Mouse (Mus musculus) forebrain, embryonic 12.5 days (tissue): ENCODE data around the gene Nckap5l. TPM values are rescaled to one million over a fixed set of nuclear protein-coding genes. Genes with fewer than 3 reads are reported as not detected.

Source experiments
- ATAC-seq: fragments of 200-750 bp; cut with Nextera tagmentation; 2 replicates; pipeline ENCODE4 v1.8.0; 2017; ENCODE audit warnings: moderate TSS enrichment; ENCODE audit not compliant: low FRiP score
- H3K27ac ChIP-seq: fragments of 300-500 bp; sonication (generic); 2 replicates; pipeline ENCODE4 v1.5.1; 2016; ENCODE audit warnings: mild to moderate bottlenecking
- H3K27me3 ChIP-seq: fragments of 300-500 bp; sonication (generic); 2 replicates; pipeline ENCODE4 v1.6.1; 2016; ENCODE audit warnings: mild to moderate bottlenecking
- H3K36me3 ChIP-seq: fragments of 300-500 bp; sonication (generic); replicated peaks from 2 replicates; pipeline ENCODE4 v1.6.1; 2016; ENCODE audit warnings: mild to moderate bottlenecking
- H3K4me1 ChIP-seq: fragments of 300-500 bp; sonication (generic); 2 replicates; pipeline ENCODE4 v1.6.1; 2016
- H3K4me2 ChIP-seq: fragments of 300-500 bp; sonication (generic); 2 replicates; pipeline ENCODE4 v1.6.1; 2016; ENCODE audit warnings: mild to moderate bottlenecking, moderate library complexity
- H3K4me3 ChIP-seq: fragments of 300-500 bp; sonication (generic); replicated peaks from 2 replicates; pipeline ENCODE4 v1.5.1; 2016; ENCODE audit warnings: mild to moderate bottlenecking
- H3K9ac ChIP-seq: fragments of 300-500 bp; sonication (generic); 2 replicates; pipeline ENCODE4 v1.6.1; 2016; ENCODE audit warnings: mild to moderate bottlenecking
- H3K9me3 ChIP-seq: fragments of 300-500 bp; sonication (generic); 2 replicates; pipeline ENCODE4 v1.6.1; 2016
- WGBS: fragments of 180-500 bp; shearing (Covaris S2); methylation state at CpG from one replicate; pipeline ENCODE4 v1.1.7; 2016; 5-methylcytosine and 5-hydroxymethylcytosine counted together
- polyA plus RNA-seq: library from polyadenylated mRNA; unstranded; fragments of >200 nt; fragmentation: Nextera tagmentation; extraction: Ambion mirVana; gene quantifications from 2 replicates; pipeline ENCODE4 v1.2.1, GENCODE M21; 2016

Nckap5l gene
- polyA plus RNA-seq, 1 experiment from 2014 or later: 11.8 TPM

GRCm38 (mm10) chr15:99382893-99383292 lies 74.7 kb downstream of the Nckap5l start:
- Histone ChIP-seq H3K36me3 (no peaks in the 10 kb centered on the region), H3K9me3 (0 out of 2 replicates have a peak, but pooled peaks cover 3% of the 10 kb centered on the region), H3K27me3 (no peaks in the 10 kb centered on the region), H3K4me3 (no peak overlapping the region), H3K4me2 (no peak overlapping the region), H3K27ac (no peak overlapping the region), H3K4me1 (no peaks in the 10 kb centered on the region), H3K9ac (no peak overlapping the region)
- no peak for ATAC-seq

GRCm38 (mm10) chr15:99376240-99376639 lies 81.3 kb downstream of the Nckap5l start:
- H3K9ac ChIP-seq: no peak overlapping the region
- 0 out of 2 replicates have a peak, but pooled peaks cover 3% of the 10 kb centered on the region for H3K9me3 ChIP-seq
- no peak overlapping the region for H3K4me3 ChIP-seq
- 92% methylated on average over 5 of the region's 5 CpGs for WGBS
- no peaks in the 10 kb centered on the region for H3K36me3 ChIP-seq
- H3K27ac ChIP-seq: no peak overlapping the region
- no peak for ATAC-seq
- no peak overlapping the region for H3K4me2 ChIP-seq
- H3K27me3 ChIP-seq: peaks cover 4% of the 10 kb centered on the region
- H3K4me1 ChIP-seq: no peaks in the 10 kb centered on the region

DNA sequence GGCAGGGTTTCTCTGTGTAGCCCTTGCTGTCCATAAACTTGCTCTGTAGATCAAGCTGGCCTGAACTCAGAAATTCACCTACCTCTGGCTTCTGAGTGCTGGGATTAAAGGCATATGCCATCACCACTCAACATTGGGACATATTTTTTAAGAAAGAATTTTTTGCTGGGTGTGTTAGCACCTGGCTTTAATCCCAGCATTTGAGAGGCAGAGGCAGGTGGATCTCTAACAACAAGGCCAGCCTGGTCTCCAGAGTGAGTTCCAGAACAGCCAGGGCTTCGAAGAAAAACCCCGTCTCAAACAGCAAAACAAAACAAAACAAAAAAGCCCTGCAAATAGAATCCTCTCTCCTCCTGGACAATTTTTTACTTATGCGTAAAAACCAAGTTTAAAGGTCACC lies 82.0 kb downstream of the Nckap5l start:
- no peak overlapping the region for H3K9ac ChIP-seq
- no peak overlapping the region for H3K4me2 ChIP-seq
- no peak overlapping the region for H3K4me3 ChIP-seq
- WGBS: 92% methylated on average over 3 of the region's 3 CpGs
- 0 out of 2 replicates have a peak, but pooled peaks cover 3% of the 10 kb centered on the region for H3K9me3 ChIP-seq
- H3K36me3 ChIP-seq: no peaks in the 10 kb centered on the region
- no peaks in the 10 kb centered on the region for H3K4me1 ChIP-seq
- no peak for ATAC-seq
- no peak overlapping the region for H3K27ac ChIP-seq
- H3K27me3 ChIP-seq: peaks cover 5% of the 10 kb centered on the region

GRCm38 (mm10) chr15:99375036-99375435 lies 82.5 kb downstream of the Nckap5l start:
- Histone ChIP-seq H3K9ac (no peak overlapping the region), H3K4me2 (no peak overlapping the region), H3K27ac (no peak overlapping the region), H3K36me3 (no peaks in the 10 kb centered on the region), H3K9me3 (0 out of 2 replicates have a peak, but pooled peaks cover 3% of the 10 kb centered on the region), H3K4me3 (no peak overlapping the region), H3K27me3 (peaks cover 5% of the 10 kb centered on the region), H3K4me1 (no peaks in the 10 kb centered on the region)
- 93% methylated on average over 5 of the region's 5 CpGs for WGBS
- ATAC-seq: no peak

GRCm38 (mm10) chr15:99372761-99373160 lies 84.8 kb downstream of the Nckap5l start:
- WGBS: 84% methylated on average over 9 of the region's 9 CpGs
- no peak overlapping the region for H3K9ac ChIP-seq

More at GRCm38 (mm10) chr15:99372761-99373160, 84.8 kb downstream of the Nckap5l start:
- Histone ChIP-seq H3K9me3 (no peaks in the 10 kb centered on the region), H3K4me1 (peaks cover 18% of the 10 kb centered on the region), H3K27me3 (peaks cover 5% of the 10 kb centered on the region), H3K36me3 (no peaks in the 10 kb centered on the region), H3K4me3 (no peak overlapping the region), H3K4me2 (no peak overlapping the region), H3K27ac (no peak overlapping the region)
- ATAC-seq: no peak

Other genes starting within 250 kb of the Nckap5l start
- 0.60 and 0.83 TPM in 2 replicates for gene Kcnh3, start 232.9 kb downstream of the Nckap5l start, polyA plus RNA-seq
- 185 and 188 TPM in 2 replicates for gene Mcrs1, start 205.8 kb downstream of the Nckap5l start, polyA plus RNA-seq
- 86.9 and 88.2 TPM in 2 replicates for gene Prpf40b, start 162.7 kb downstream of the Nckap5l start, polyA plus RNA-seq
- gene Fam186b, start 161.9 kb downstream of the Nckap5l start, polyA plus RNA-seq: 0.18 and 0.19 TPM in 2 replicates
- 12.1 and 14.1 TPM in 2 replicates for gene Fmnl3, start 87.3 kb downstream of the Nckap5l start, polyA plus RNA-seq
- 252 and 256 TPM in 2 replicates for gene Tmbim6, start 64.9 kb downstream of the Nckap5l start, polyA plus RNA-seq
- 21.5 and 25.0 TPM in 2 replicates for gene Bcdin3d, start 17.0 kb upstream of the Nckap5l start, polyA plus RNA-seq
- gene Faim2, start 70.4 kb upstream of the Nckap5l start, polyA plus RNA-seq: 1.6 and 1.9 TPM in 2 replicates
- gene Aqp2, start 121.3 kb upstream of the Nckap5l start, polyA plus RNA-seq: not detected in 2 replicates
- 0.22 and 0.69 TPM in 2 replicates for gene Aqp5, start 133.0 kb upstream of the Nckap5l start, polyA plus RNA-seq
- gene Aqp6, start 143.7 kb upstream of the Nckap5l start, polyA plus RNA-seq: not detected in 2 replicates
- gene Racgap1, start 193.9 kb upstream of the Nckap5l start, polyA plus RNA-seq: 230 and 251 TPM in 2 replicates
- gene Asic1, start 212.6 kb upstream of the Nckap5l start, polyA plus RNA-seq: 14.7 and 18.2 TPM in 2 replicates
- gene Smarcd1, start 244.4 kb upstream of the Nckap5l start, polyA plus RNA-seq: 135 and 138 TPM in 2 replicates
- not detected in 2 replicates for gene Gm17349, start 247.7 kb upstream of the Nckap5l start, polyA plus RNA-seq